Mouse (Mus musculus): ENCODE results near the gene Aplp1. TPM values are rescaled to one million over a fixed set of nuclear protein-coding genes. Genes with fewer than 3 reads are reported as not detected.
"Not testable (repeated sequence)": the region's sequence is repeated elsewhere in the genome, so short reads cannot be mapped to it uniquely, and the experiment has no call there.

Aplp1 gene
- total and polyA plus RNA-seq, 2 experiments from 2014 or later = 811 to 923 TPM

GRCm38 (mm10) chr7:30484250-30484649 lies 38.9 kb upstream of the Aplp1 start:
- Histone ChIP-seq H3K27me3 (ENCODE audit: insufficient read depth, low read length) (no peaks in the 10 kb centered on the region), H3K4me1 (ENCODE audit: insufficient read depth, low read length) (no peaks in the 10 kb centered on the region), H3K4me2 (ENCODE audit: low read depth, low read length, poor library complexity, severe bottlenecking) (no peak overlapping the region), H3K9me3 (ENCODE audit: low read length) (no peaks in the 10 kb centered on the region), H3K4me3 (ENCODE audit: low read depth, low read length) (no peak overlapping the region), H3K27ac (ENCODE audit: low read depth, low read length) (no peak overlapping the region), H3K36me3 (ENCODE audit: insufficient read depth, low read length) (no peaks in the 10 kb centered on the region), H3K9ac (replicated peaks; ENCODE audit: low read length, poor library complexity, severe bottlenecking) (no peak overlapping the region)
- DNase-seq (ENCODE audit: low spot score) = no peak
- 16% methylated on average over 8 of the region's 8 CpGs for WGBS
- TF ChIP-seq CTCF (IDR thresholded peaks at IDR 0.05) = no peak
- no peak for ATAC-seq (ENCODE audit: low FRiP score)

GRCm38 (mm10) chr7:30477415-30478381 lies 32.4 kb upstream of the Aplp1 start:
- peak overlapping the region; percentile 63 for H3K4me2 ChIP-seq (ENCODE audit: low read depth, low read length, poor library complexity, severe bottlenecking)
- H3K4me1 ChIP-seq (ENCODE audit: insufficient read depth, low read length) = no peaks in the 10 kb centered on the region
- H3K4me3 ChIP-seq (ENCODE audit: low read depth, low read length) = peak overlapping the region; percentile 34
- ATAC-seq (ENCODE audit: low FRiP score) (no peak), DNase-seq (ENCODE audit: low spot score) (peak; percentile 57)
- H3K9me3 ChIP-seq (ENCODE audit: low read length) = no peaks in the 10 kb centered on the region
- H3K9ac ChIP-seq (replicated peaks; ENCODE audit: low read length, poor library complexity, severe bottlenecking) = peak overlapping the region; percentile 42; the same call in 1 of the 2 replicates
- no peaks in the 10 kb centered on the region for H3K27me3 ChIP-seq (ENCODE audit: insufficient read depth, low read length)
- TF ChIP-seq CTCF (IDR thresholded peaks at IDR 0.05) = no peak
- H3K36me3 ChIP-seq (ENCODE audit: insufficient read depth, low read length) = no peaks in the 10 kb centered on the region
- peak overlapping the region; percentile 47; the same call in 1 of the 2 replicates for H3K27ac ChIP-seq (ENCODE audit: low read depth, low read length)
- 6% methylated on average over 25 of the region's 32 CpGs for WGBS

- WGBS = 85% methylated on average over 7 of the region's 7 CpGs
- not testable (repeated sequence) for H3K4me1 ChIP-seq (ENCODE audit: insufficient read depth, low read length); H3K27ac ChIP-seq (ENCODE audit: low read depth, low read length); H3K4me2 ChIP-seq (ENCODE audit: low read depth, low read length, poor library complexity, severe bottlenecking); H3K27me3 ChIP-seq (ENCODE audit: insufficient read depth, low read length); H3K36me3 ChIP-seq (ENCODE audit: insufficient read depth, low read length); ATAC-seq (ENCODE audit: low FRiP score); H3K9me3 ChIP-seq (ENCODE audit: low read length); H3K4me3 ChIP-seq (ENCODE audit: low read depth, low read length); DNase-seq (ENCODE audit: low spot score); H3K9ac ChIP-seq (replicated peaks; ENCODE audit: low read length, poor library complexity, severe bottlenecking)
These were observed 30.8 kb upstream of the Aplp1 start for GRCm38 (mm10) chr7:30476136-30476535.

GRCm38 (mm10) chr7:30474999-30475398 lies 29.7 kb upstream of the Aplp1 start:
- no peaks in the 10 kb centered on the region for H3K9me3 ChIP-seq (ENCODE audit: low read length)
- H3K9ac ChIP-seq (replicated peaks; ENCODE audit: low read length, poor library complexity, severe bottlenecking) = no peak overlapping the region
- H3K27ac ChIP-seq (ENCODE audit: low read depth, low read length) = no peak overlapping the region
- no peak overlapping the region for H3K4me3 ChIP-seq (ENCODE audit: low read depth, low read length)
- 59% methylated on average over 4 of the region's 4 CpGs for WGBS
- no peak for DNase-seq (ENCODE audit: low spot score)
- H3K27me3 ChIP-seq (ENCODE audit: insufficient read depth, low read length) = no peaks in the 10 kb centered on the region
- no peaks in the 10 kb centered on the region for H3K36me3 ChIP-seq (ENCODE audit: insufficient read depth, low read length)
- H3K4me2 ChIP-seq (ENCODE audit: low read depth, low read length, poor library complexity, severe bottlenecking) = no peak overlapping the region
- H3K4me1 ChIP-seq (ENCODE audit: insufficient read depth, low read length) = no peaks in the 10 kb centered on the region
- TF ChIP-seq CTCF (IDR thresholded peaks at IDR 0.05) = no peak
- no peak for ATAC-seq (ENCODE audit: low FRiP score)

- WGBS = 46% methylated on average over 5 of the region's 5 CpGs
- no peaks in the 10 kb centered on the region for H3K36me3 ChIP-seq (ENCODE audit: insufficient read depth, low read length)
- ATAC-seq (ENCODE audit: low FRiP score) (no peak), DNase-seq (ENCODE audit: low spot score) (peak; percentile 57)
- no peak overlapping the region for H3K27ac ChIP-seq (ENCODE audit: low read depth, low read length)
- no peaks in the 10 kb centered on the region for H3K9me3 ChIP-seq (ENCODE audit: low read length)
- H3K27me3 ChIP-seq (ENCODE audit: insufficient read depth, low read length) = peaks cover 5% of the 10 kb centered on the region
- no peak overlapping the region for H3K9ac ChIP-seq (replicated peaks; ENCODE audit: low read length, poor library complexity, severe bottlenecking)
- no peak overlapping the region for H3K4me3 ChIP-seq (ENCODE audit: low read depth, low read length)
- no peak overlapping the region for H3K4me2 ChIP-seq (ENCODE audit: low read depth, low read length, poor library complexity, severe bottlenecking)
- TF ChIP-seq CTCF (IDR thresholded peaks at IDR 0.05) = peak; percentile 73
- no peaks in the 10 kb centered on the region for H3K4me1 ChIP-seq (ENCODE audit: insufficient read depth, low read length)
These were observed 27.1 kb upstream of the Aplp1 start for GRCm38 (mm10) chr7:30472411-30472810.

- Histone ChIP-seq H3K4me1 (ENCODE audit: insufficient read depth, low read length) (0 out of 2 replicates have a peak, but pooled peaks cover 3% of the 10 kb centered on the region), H3K9me3 (ENCODE audit: low read length) (no peaks in the 10 kb centered on the region), H3K4me2 (ENCODE audit: low read depth, low read length, poor library complexity, severe bottlenecking) (no peak overlapping the region), H3K9ac (replicated peaks; ENCODE audit: low read length, poor library complexity, severe bottlenecking) (no peak overlapping the region), H3K4me3 (ENCODE audit: low read depth, low read length) (no peak overlapping the region), H3K36me3 (ENCODE audit: insufficient read depth, low read length) (no peaks in the 10 kb centered on the region), H3K27me3 (ENCODE audit: insufficient read depth, low read length) (peaks cover 56% of the 10 kb centered on the region), H3K27ac (ENCODE audit: low read depth, low read length) (no peak overlapping the region)
- no peak for DNase-seq (ENCODE audit: low spot score)
- TF ChIP-seq CTCF (IDR thresholded peaks at IDR 0.05) = no peak
- 21% methylated on average over 6 of the region's 6 CpGs for WGBS
- ATAC-seq (ENCODE audit: low FRiP score) = no peak
These were observed 19.5 kb upstream of the Aplp1 start for GRCm38 (mm10) chr7:30464816-30465300.

All from midbrain, postnatal 0 days (tissue).